Mouse (Mus musculus) brain, embryonic 14.5 days (tissue): ENCODE measurements around the gene A830031A19Rik. TPM values are rescaled to one million over a fixed set of nuclear protein-coding genes. Genes with fewer than 3 reads are reported as not detected.
A peak's percentile ranks its signal among the peaks of the same experiment; 100 is the strongest.

Source experiments
- DNase-seq: peaks from one replicate; pipeline ENCODE4 v3.0.0-alpha.2; 2011; ENCODE audit warnings: low read depth
- CTCF ChIP-seq: fragments of 200-500 bp; IDR thresholded peaks from 2 replicates; pipeline ENCODE4 v1.5.1; 2012; ENCODE audit warnings: inconsistent platforms, mild to moderate bottlenecking, moderate library complexity, borderline replicate concordance; ENCODE audit not compliant: insufficient read depth, insufficient read length; ENCODE audit errors: extremely low read depth
- POLR2A ChIP-seq: fragments of 200-500 bp; IDR thresholded peaks from 2 replicates; pipeline ENCODE4 v1.6.1; 2012; ENCODE audit warnings: mild to moderate bottlenecking, inconsistent platforms, borderline replicate concordance; ENCODE audit not compliant: poor library complexity, insufficient read depth, insufficient read length, severe bottlenecking; ENCODE audit errors: extremely low read depth
- polyA plus RNA-seq: library from polyadenylated mRNA; depleted of rRNA; stranded (reverse); fragments of >200 nt; gene quantifications from 2 replicates; pipeline ENCODE4 v1.2.3, GENCODE M21; 2012; rRNA removed

A830031A19Rik gene
- polyA plus RNA-seq, 1 experiment = 0.15 TPM

- peak; percentile 91 for DNase-seq
- peak; percentile 98 for TF ChIP-seq CTCF
- peak; percentile 25; the same call in 1 of the 2 replicates for TF ChIP-seq POLR2A
These were observed 25.4 kb downstream of the A830031A19Rik start for GRCm38 (mm10) chr11:24049226-24050031.

GRCm38 (mm10) chr11:24044025-24044424, 30.8 kb downstream of the A830031A19Rik start:
- TF ChIP-seq CTCF = no peak
- no peak for TF ChIP-seq POLR2A
- no peak for DNase-seq

GRCm38 (mm10) chr11:24020760-24021159, 54.1 kb downstream of the A830031A19Rik start:
- DNase-seq = no peak
- TF ChIP-seq CTCF (no peak), POLR2A (no peak)

- no peak for DNase-seq
- TF ChIP-seq POLR2A (no peak), CTCF (no peak)
These were observed 56.1 kb downstream of the A830031A19Rik start for GRCm38 (mm10) chr11:24018783-24019182.

- no peak for TF ChIP-seq POLR2A
- TF ChIP-seq CTCF = no peak
- peak; percentile 66 for DNase-seq
These were observed 58.1 kb downstream of the A830031A19Rik start for GRCm38 (mm10) chr11:24016647-24017179.

GRCm38 (mm10) chr11:24016049-24016448, 58.8 kb downstream of the A830031A19Rik start:
- TF ChIP-seq POLR2A = no peak
- no peak for TF ChIP-seq CTCF
- DNase-seq = peak; percentile 46

- DNase-seq = peak; percentile 21
- no peak for TF ChIP-seq CTCF
- no peak for TF ChIP-seq POLR2A
These were observed 60.2 kb downstream of the A830031A19Rik start for GRCm38 (mm10) chr11:24014642-24015041.

GRCm38 (mm10) chr11:24012301-24012700, 62.6 kb downstream of the A830031A19Rik start:
- DNase-seq = peak; percentile 80
- TF ChIP-seq POLR2A (no peak), CTCF (no peak)

GRCm38 (mm10) chr11:24008976-24009375, 65.9 kb downstream of the A830031A19Rik start:
- TF ChIP-seq POLR2A (no peak), CTCF (no peak)

GRCm38 (mm10) chr11:24008244-24008643, 66.6 kb downstream of the A830031A19Rik start:
- no peak for TF ChIP-seq POLR2A
- TF ChIP-seq CTCF = peak; percentile 53; the same call in 1 of the 2 replicates
- peak; percentile 56 for DNase-seq

More at GRCm38 (mm10) chr11:24008976-24009375, 65.9 kb downstream of the A830031A19Rik start:
- DNase-seq = no peak

GRCm38 (mm10) chr11:24005445-24006156, 69.3 kb downstream of the A830031A19Rik start:
- DNase-seq = peak; percentile 41
- no peak for TF ChIP-seq POLR2A
- no peak for TF ChIP-seq CTCF

GRCm38 (mm10) chr11:24000675-24001074, 74.2 kb downstream of the A830031A19Rik start:
- TF ChIP-seq CTCF (no peak), POLR2A (no peak)
- DNase-seq = no peak

Other genes with a start within 250 kb of the A830031A19Rik start
- 19.4 and 19.8 TPM in 2 replicates for gene Papolg, start 179.8 kb downstream of the A830031A19Rik start, polyA plus RNA-seq
- gene Bcl11a, start 3.0 kb upstream of the A830031A19Rik start, polyA plus RNA-seq = 70.1 and 88.6 TPM in 2 replicates